Mouse (Mus musculus) liver, postnatal 0 days (tissue): Measurements from ENCODE around the gene Fbxo24. TPM values are rescaled to one million over a fixed set of nuclear protein-coding genes. Genes with fewer than 3 reads are reported as not detected.

ENCODE experiments used
- ATAC-seq: fragments of 200-750 bp; cut with Nextera tagmentation; 2 replicates; pipeline ENCODE4 v1.8.0; 2017; ENCODE audit warnings: mild to moderate bottlenecking, moderate library complexity
- DNase-seq: peaks from one replicate; pipeline ENCODE4 v3.0.0-alpha.2; 2016
- H3K27ac ChIP-seq: fragments of 300-500 bp; sonication (generic); 2 replicates; pipeline ENCODE4 v1.5.1; 2014; ENCODE audit warnings: antibody characterized with exemption, moderate library complexity, mild to moderate bottlenecking, low read depth
- H3K27me3 ChIP-seq: fragments of 300-500 bp; sonication (generic); 2 replicates; pipeline ENCODE4 v1.6.1; 2014; ENCODE audit warnings: low read length, control low read depth, mixed read lengths; ENCODE audit not compliant: insufficient read depth
- H3K36me3 ChIP-seq: fragments of 300-500 bp; sonication (generic); replicated peaks from 2 replicates; pipeline ENCODE4 v1.6.1; 2014; ENCODE audit warnings: mild to moderate bottlenecking, control low read depth, low read length, moderate library complexity, mixed read lengths; ENCODE audit not compliant: insufficient read depth
- H3K4me1 ChIP-seq: fragments of 300-500 bp; sonication (generic); 2 replicates; pipeline ENCODE4 v1.6.1; 2014; ENCODE audit warnings: antibody characterized with exemption, mild to moderate bottlenecking, control low read depth; ENCODE audit not compliant: insufficient read depth
- H3K4me2 ChIP-seq: fragments of 300-500 bp; sonication (generic); 2 replicates; pipeline ENCODE4 v1.6.1; 2014; ENCODE audit warnings: low read depth, mild to moderate bottlenecking, low read length, moderate library complexity, mixed read lengths
- H3K4me3 ChIP-seq: fragments of 300-500 bp; sonication (generic); 2 replicates; pipeline ENCODE4 v1.5.1; 2014; ENCODE audit warnings: low read depth, low read length
- H3K9ac ChIP-seq: fragments of 300-500 bp; sonication (generic); replicated peaks from 2 replicates; pipeline ENCODE4 v1.6.1; 2014; ENCODE audit warnings: mild to moderate bottlenecking, moderate library complexity
- H3K9me3 ChIP-seq: fragments of 300-500 bp; sonication (generic); 2 replicates; pipeline ENCODE4 v1.6.1; 2016; ENCODE audit warnings: mild to moderate bottlenecking, control low read depth, low read length, mixed read lengths
- CTCF ChIP-seq: sonication (generic); IDR thresholded peaks from 2 replicates; pipeline ENCODE4 v1.5.1; 2016; ENCODE audit warnings: antibody characterized with exemption, low read depth
- EP300 ChIP-seq: IDR thresholded peaks from 2 replicates; pipeline ENCODE4 v1.6.1; 2016; ENCODE audit warnings: antibody characterized with exemption, low read depth, mild to moderate bottlenecking
- WGBS: fragments of 180-500 bp; shearing (Covaris S2); extraction: QIAGEN DNeasy Blood & Tissue Kit; methylation state at CpG from one replicate; pipeline ENCODE4 v1.1.7; 2014; ENCODE audit not compliant: insufficient replicate concordance; 5-methylcytosine and 5-hydroxymethylcytosine counted together
- polyA plus RNA-seq: library from polyadenylated mRNA; unstranded; fragments of >200 nt; fragmentation: Nextera tagmentation; extraction: Ambion mirVana; gene quantifications from 2 replicates; pipeline ENCODE4 v1.2.1, GENCODE M21; 2015

The Fbxo24 gene
- polyA plus RNA-seq, 1 experiment from 2014 or later = not detected

DNA sequence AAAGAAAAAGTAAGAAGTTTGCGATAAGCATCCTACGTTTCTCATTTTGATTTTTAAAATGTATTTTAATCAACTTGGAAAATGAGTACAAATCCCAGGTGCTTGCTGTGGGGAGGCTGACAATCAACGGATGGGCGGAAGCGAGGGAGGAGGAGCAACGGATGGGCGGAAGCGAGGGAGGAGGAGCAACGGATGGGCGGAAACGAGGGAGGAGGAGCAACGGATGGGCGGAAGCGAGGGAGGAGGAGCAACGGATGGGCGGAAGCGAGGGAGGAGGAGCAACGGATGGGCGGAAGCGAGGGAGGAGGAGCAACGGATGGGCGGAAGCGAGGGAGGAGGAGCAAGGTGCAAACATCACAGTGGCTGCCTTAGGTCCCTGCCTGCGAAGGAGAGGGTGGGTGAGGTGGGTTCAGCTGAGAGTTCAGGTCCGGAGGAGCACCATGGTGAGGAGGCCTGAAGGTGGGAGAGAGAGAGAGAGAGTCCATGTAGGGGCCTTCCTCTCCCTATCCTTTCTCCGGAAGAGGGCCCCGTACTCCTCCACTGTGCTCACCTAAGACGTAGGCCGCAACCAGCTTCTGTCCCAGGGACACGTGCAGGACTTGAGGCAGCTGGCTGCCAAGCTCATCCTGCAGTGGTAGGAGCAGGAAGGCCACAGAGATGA is 32.1 kb downstream of the Fbxo24 start:
- no peak overlapping the region; the same call in 1 of the 2 replicates for H3K9ac ChIP-seq
- H3K4me2 ChIP-seq = peak overlapping the region; percentile 63
- no peak for DNase-seq
- H3K27ac ChIP-seq = peak overlapping the region; percentile 70
- peaks cover 24% of the 10 kb centered on the region for H3K4me1 ChIP-seq
- H3K36me3 ChIP-seq = peaks cover 2% of the 10 kb centered on the region; the same call in 1 of the 2 replicates
- ATAC-seq = no peak
- WGBS = 30% methylated on average over 29 of the region's 30 CpGs
- no peaks in the 10 kb centered on the region for H3K9me3 ChIP-seq
- TF ChIP-seq CTCF (no peak), EP300 (no peak)
- H3K27me3 ChIP-seq = no peaks in the 10 kb centered on the region
- peak overlapping the region; percentile 26; the same call in 1 of the 2 replicates for H3K4me3 ChIP-seq

DNA sequence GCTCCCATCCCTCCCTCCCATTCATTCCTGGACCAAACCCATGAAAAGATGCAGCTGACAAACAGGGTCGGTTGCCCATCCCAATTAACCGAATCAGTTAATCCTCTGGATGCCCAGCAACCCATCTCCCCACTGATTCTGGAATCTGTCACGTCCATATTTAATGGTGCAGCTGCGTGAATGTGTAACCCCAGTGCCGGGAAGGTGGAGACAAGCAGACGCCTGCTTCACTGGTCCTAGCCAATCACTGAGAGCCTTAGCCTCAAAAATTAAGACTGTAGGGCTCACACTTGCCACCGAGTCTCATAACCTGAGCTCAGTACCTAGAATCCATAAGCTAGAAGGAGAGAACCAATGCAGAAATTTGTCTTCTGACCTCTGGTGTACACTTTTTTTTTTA is 32.9 kb downstream of the Fbxo24 start:
- H3K4me1 ChIP-seq = peaks cover 24% of the 10 kb centered on the region
- no peaks in the 10 kb centered on the region for H3K27me3 ChIP-seq
- no peak overlapping the region for H3K9ac ChIP-seq
- no peak overlapping the region for H3K4me2 ChIP-seq
- WGBS = 85% methylated on average over 7 of the region's 7 CpGs
- DNase-seq (no peak), ATAC-seq (no peak)
- TF ChIP-seq CTCF = no peak
- no peak for TF ChIP-seq EP300
- H3K9me3 ChIP-seq = no peaks in the 10 kb centered on the region
- peaks cover 2% of the 10 kb centered on the region; the same call in 1 of the 2 replicates for H3K36me3 ChIP-seq
- no peak overlapping the region for H3K27ac ChIP-seq
- no peak overlapping the region for H3K4me3 ChIP-seq

DNA sequence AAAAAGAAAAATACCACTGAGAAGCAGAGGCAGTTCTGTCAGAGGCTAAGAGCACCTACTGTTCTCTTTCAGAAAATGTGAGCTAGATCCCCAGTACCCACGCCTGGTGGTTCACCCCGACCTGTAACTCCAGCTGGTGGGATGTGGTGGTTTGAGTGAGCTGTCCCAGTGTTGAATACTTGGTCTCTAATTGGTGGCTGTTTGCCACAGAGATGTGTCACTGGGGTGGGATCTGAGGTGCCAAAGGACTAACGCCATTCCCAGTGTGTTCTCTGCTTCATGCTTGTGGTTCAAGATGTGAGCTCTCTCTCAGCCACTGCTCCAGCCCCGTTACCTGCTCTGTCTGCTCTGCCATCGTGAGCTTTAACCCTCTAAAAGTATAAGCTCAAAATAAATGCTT is 38.3 kb downstream of the Fbxo24 start:
- H3K4me1 ChIP-seq = no peaks in the 10 kb centered on the region
- ATAC-seq (no peak), DNase-seq (no peak)
- 0 out of 2 replicates have a peak, but pooled peaks cover 5% of the 10 kb centered on the region for H3K36me3 ChIP-seq
- TF ChIP-seq EP300 = no peak
- no peak for TF ChIP-seq CTCF
- no peak overlapping the region for H3K27ac ChIP-seq
- no peak overlapping the region for H3K9ac ChIP-seq
- H3K4me2 ChIP-seq = no peak overlapping the region
- H3K27me3 ChIP-seq = no peaks in the 10 kb centered on the region
- 77% methylated on average over 5 of the region's 5 CpGs for WGBS
- H3K9me3 ChIP-seq = no peaks in the 10 kb centered on the region
- no peak overlapping the region for H3K4me3 ChIP-seq

DNA sequence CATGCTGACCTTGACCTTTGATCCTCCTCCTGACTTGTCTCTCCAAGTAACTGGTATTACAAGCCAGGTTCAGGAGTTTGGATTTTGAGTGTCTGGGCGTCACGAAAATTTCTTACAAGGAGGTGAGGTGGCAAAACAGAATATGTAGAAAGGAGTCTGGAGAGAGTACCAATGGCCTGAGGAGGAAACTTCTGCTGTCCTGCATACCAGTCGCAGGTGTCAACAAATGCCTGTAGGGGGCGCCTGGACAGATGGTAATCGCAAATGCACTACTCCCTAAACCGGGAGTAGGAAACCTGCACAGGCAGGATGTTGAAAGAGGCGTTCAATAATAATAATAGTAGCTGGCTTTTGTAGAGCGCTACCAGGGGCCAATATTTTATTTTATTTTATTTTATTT is 43.8 kb downstream of the Fbxo24 start:
- DNase-seq = peak; percentile 69
- H3K27me3 ChIP-seq = no peaks in the 10 kb centered on the region
- 27% methylated on average over 8 of the region's 8 CpGs for WGBS
- H3K27ac ChIP-seq = no peak overlapping the region
- no peak overlapping the region for H3K4me3 ChIP-seq
- H3K36me3 ChIP-seq = peaks cover 26% of the 10 kb centered on the region
- no peak overlapping the region for H3K4me2 ChIP-seq
- H3K4me1 ChIP-seq = peaks cover under 1% of the 10 kb centered on the region
- H3K9ac ChIP-seq = no peak overlapping the region
- no peak for ATAC-seq
- TF ChIP-seq CTCF (peak; percentile 69), EP300 (no peak)
- no peaks in the 10 kb centered on the region for H3K9me3 ChIP-seq

DNA sequence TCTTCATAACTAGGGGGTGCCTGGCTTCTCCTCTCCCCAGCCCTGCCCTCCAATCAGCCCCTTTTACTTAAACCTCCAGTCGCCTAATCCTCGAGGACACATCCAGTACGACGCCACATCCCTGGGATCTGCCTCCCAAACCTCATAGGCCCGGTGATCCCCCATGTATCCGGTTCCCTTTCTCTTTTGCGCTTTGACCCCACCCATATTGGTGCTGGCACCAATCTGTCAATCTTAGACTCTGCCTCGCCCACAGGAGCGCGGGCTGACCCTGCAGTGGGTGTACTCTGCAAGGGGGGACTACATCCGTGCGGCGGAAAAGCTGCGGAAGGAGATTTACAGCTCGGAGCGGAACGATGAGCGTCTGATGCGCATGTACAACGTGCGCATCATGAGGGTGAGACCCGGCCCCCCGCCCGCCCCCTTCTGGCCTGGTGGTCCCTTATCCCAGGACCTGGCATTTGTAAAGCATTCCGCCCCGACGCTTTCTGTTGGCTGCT is 45.1 kb downstream of the Fbxo24 start:
- H3K4me1 ChIP-seq = peaks cover 12% of the 10 kb centered on the region
- no peak for ATAC-seq
- WGBS = 37% methylated on average over 27 of the region's 27 CpGs
- no peak overlapping the region for H3K27ac ChIP-seq
- H3K4me3 ChIP-seq = no peak overlapping the region
- peak overlapping the region; percentile 50 for H3K4me2 ChIP-seq
- TF ChIP-seq EP300 = no peak
- no peaks in the 10 kb centered on the region for H3K9me3 ChIP-seq
- H3K9ac ChIP-seq = no peak overlapping the region
- no peaks in the 10 kb centered on the region for H3K27me3 ChIP-seq
- peaks cover 34% of the 10 kb centered on the region for H3K36me3 ChIP-seq
- DNase-seq = no peak

DNA sequence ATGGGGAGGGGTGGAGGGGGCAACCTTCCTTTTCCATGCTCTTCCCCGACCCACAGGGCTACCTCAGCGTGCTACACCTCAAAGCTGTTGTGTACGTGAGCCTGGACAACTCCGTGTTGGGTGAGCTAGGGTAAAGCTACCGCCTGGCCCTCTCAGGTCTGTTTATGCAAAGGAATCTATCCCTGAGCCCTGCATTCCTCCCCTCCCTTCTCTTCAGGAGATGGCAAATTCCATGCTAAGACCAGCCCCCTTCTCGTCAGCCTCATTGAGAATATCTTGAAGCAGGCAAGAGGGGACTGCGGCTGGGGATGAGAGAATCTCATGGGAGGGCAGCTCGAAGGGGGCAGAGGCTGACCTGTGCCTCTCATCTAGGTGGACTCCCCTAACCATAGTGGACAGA is 46.1 kb downstream of the Fbxo24 start:
- WGBS = 76% methylated on average over 8 of the region's 8 CpGs

More for the DNA sequence above, 46.1 kb downstream of the Fbxo24 start:
- TF ChIP-seq EP300 (no peak), CTCF (no peak)
- H3K36me3 ChIP-seq = peaks cover 42% of the 10 kb centered on the region
- no peak overlapping the region for H3K27ac ChIP-seq
- H3K9me3 ChIP-seq = no peaks in the 10 kb centered on the region
- no peaks in the 10 kb centered on the region for H3K27me3 ChIP-seq
- ATAC-seq (no peak), DNase-seq (no peak)
- H3K4me2 ChIP-seq = no peak overlapping the region
- peaks cover 12% of the 10 kb centered on the region for H3K4me1 ChIP-seq
- H3K4me3 ChIP-seq = no peak overlapping the region
- H3K9ac ChIP-seq = no peak overlapping the region
